Mouse (Mus musculus) small intestine, adult 2 months (tissue): ENCODE data around the gene Plin5.

Experiments used
- CTCF ChIP-seq: fragments of 200-500 bp; IDR thresholded peaks from 2 replicates; pipeline ENCODE4 v1.5.1; 2012; ENCODE audit warnings: low read depth, mild to moderate bottlenecking, control low read depth, inconsistent platforms, low read length, moderate library complexity, mixed read lengths; ENCODE audit not compliant: insufficient replicate concordance, insufficient read length; ENCODE audit errors: extremely low read depth
- POLR2A ChIP-seq: fragments of 200-500 bp; IDR thresholded peaks from 2 replicates; pipeline ENCODE4 v1.6.1; 2012; ENCODE audit warnings: low read depth, mild to moderate bottlenecking, control low read depth, inconsistent platforms, low read length, moderate library complexity

DNA sequence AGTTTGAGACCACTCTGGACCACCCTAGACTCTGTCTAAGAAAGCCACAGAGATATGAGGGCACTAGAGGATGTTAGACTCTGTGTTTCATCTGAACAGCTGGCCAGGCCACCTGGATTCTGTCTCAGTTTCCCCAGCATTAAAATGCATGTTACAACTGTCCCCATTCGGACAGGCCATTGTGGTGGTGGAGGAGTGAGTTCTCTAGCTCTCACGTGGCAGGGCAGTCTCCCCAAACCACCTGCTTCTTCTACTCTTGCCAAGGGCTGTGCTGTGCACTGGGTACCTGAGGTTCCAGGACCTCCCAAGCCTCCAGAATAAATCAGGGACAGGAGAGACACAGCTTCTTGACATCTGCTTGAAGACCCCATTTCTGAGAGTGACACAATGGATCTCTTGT is 32.5 kb upstream of the Plin5 start:
- TF ChIP-seq POLR2A, result no peak
- no peak for TF ChIP-seq CTCF
